Mouse (Mus musculus) E14TG2a.4 (cell line): ENCODE results near the gene Slc24a3.

ENCODE experiments used
- H3K27me3 ChIP-seq: 2 replicates; pipeline ENCODE4 v1.6.1; 2014; ENCODE audit warnings: low read length, control low read depth; ENCODE audit not compliant: insufficient read depth
- H3K36me3 ChIP-seq: 2 replicates; pipeline ENCODE4 v1.6.1; 2014; ENCODE audit warnings: low read length, control low read depth; ENCODE audit not compliant: insufficient read depth
- H3K4me1 ChIP-seq: replicated peaks from 2 replicates; pipeline ENCODE4 v1.6.1; 2014; ENCODE audit warnings: low read depth, low read length, control low read depth
- H3K4me3 ChIP-seq: replicated peaks from 2 replicates; pipeline ENCODE4 v1.5.1; 2014; ENCODE audit warnings: mild to moderate bottlenecking, low read length
- H3K9me3 ChIP-seq: 2 replicates; pipeline ENCODE4 v1.6.1; 2014; ENCODE audit warnings: low read length, control low read depth
- CTCF ChIP-seq: conservative IDR thresholded peaks from 2 replicates; pipeline ENCODE4 v1.5.1; 2014; ENCODE audit warnings: low read length
- NANOG ChIP-seq: IDR thresholded peaks from 2 replicates; pipeline ENCODE4 v1.6.1; 2014; ENCODE audit warnings: borderline replicate concordance, low read length, mixed read lengths
- POU5F1 ChIP-seq: IDR thresholded peaks from 2 replicates; pipeline ENCODE4 v1.6.1; 2014; ENCODE audit warnings: low read length, borderline replicate concordance

Gene Slc24a3

GRCm38 (mm10) chr2:145691367-145692009 is 523.9 kb downstream of the Slc24a3 start:
- no peaks in the 10 kb centered on the region for H3K36me3 ChIP-seq
- H3K27me3 ChIP-seq = no peaks in the 10 kb centered on the region
- no peak for TF ChIP-seq POU5F1
- TF ChIP-seq NANOG = no peak
- TF ChIP-seq CTCF = no peak
- H3K4me3 ChIP-seq = no peak overlapping the region
- no peaks in the 10 kb centered on the region for H3K4me1 ChIP-seq
- H3K9me3 ChIP-seq = peaks cover 24% of the 10 kb centered on the region
